Mouse (Mus musculus) limb, embryonic 15.5 days (tissue): ENCODE results near the gene Ccdc77. TPM values are rescaled to one million over a fixed set of nuclear protein-coding genes. Genes with fewer than 3 reads are reported as not detected.
A peak's percentile ranks its signal among the peaks of the same experiment; 100 is the strongest.

Source experiments
- ATAC-seq: fragments of 200-750 bp; cut with Nextera tagmentation; 2 replicates; pipeline ENCODE4 v1.8.0; 2017; ENCODE audit warnings: low read depth, moderate TSS enrichment; ENCODE audit not compliant: insufficient number of reproducible peaks, low FRiP score, low TSS enrichment
- H3K27ac ChIP-seq: fragments of 300-500 bp; sonication (generic); 2 replicates; pipeline ENCODE4 v1.5.1; 2015; ENCODE audit warnings: moderate library complexity, mild to moderate bottlenecking, inconsistent platforms
- H3K27me3 ChIP-seq: fragments of 300-500 bp; sonication (generic); 2 replicates; pipeline ENCODE4 v1.6.1; 2015; ENCODE audit warnings: inconsistent platforms
- H3K36me3 ChIP-seq: fragments of 300-500 bp; sonication (generic); 2 replicates; pipeline ENCODE4 v1.6.1; 2015; ENCODE audit warnings: inconsistent platforms
- H3K4me1 ChIP-seq: fragments of 300-500 bp; sonication (generic); 2 replicates; pipeline ENCODE4 v1.6.1; 2015; ENCODE audit warnings: inconsistent platforms
- H3K4me2 ChIP-seq: fragments of 300-500 bp; sonication (generic); 2 replicates; pipeline ENCODE4 v1.6.1; 2015; ENCODE audit warnings: mild to moderate bottlenecking, inconsistent platforms
- H3K4me3 ChIP-seq: fragments of 300-500 bp; sonication (generic); 2 replicates; pipeline ENCODE4 v1.5.1; 2015; ENCODE audit warnings: mild to moderate bottlenecking, inconsistent platforms
- H3K9ac ChIP-seq: fragments of 300-500 bp; sonication (generic); 2 replicates; pipeline ENCODE4 v1.6.1; 2015; ENCODE audit warnings: inconsistent platforms
- H3K9me3 ChIP-seq: fragments of 300-500 bp; sonication (generic); 2 replicates; pipeline ENCODE4 v1.6.1; 2016; ENCODE audit warnings: inconsistent platforms
- WGBS: fragments of 180-500 bp; shearing (Covaris S2); methylation state at CpG from one replicate; pipeline ENCODE4 v1.1.7; 2015; 5-methylcytosine and 5-hydroxymethylcytosine counted together
- polyA plus RNA-seq: library from polyadenylated mRNA; unstranded; fragments of >200 nt; fragmentation: Nextera tagmentation; extraction: Ambion mirVana; gene quantifications from 2 replicates; pipeline ENCODE4 v1.2.1, GENCODE M21; 2015

The Ccdc77 gene
- polyA plus RNA-seq, 1 experiment from 2014 or later = 21.8 TPM

- H3K4me2 ChIP-seq = no peak overlapping the region
- H3K4me1 ChIP-seq = peaks cover 16% of the 10 kb centered on the region
- no peaks in the 10 kb centered on the region for H3K27me3 ChIP-seq
- 41% methylated on average over 6 of the region's 6 CpGs for WGBS
- peak; percentile 50; the same call in 1 of the 2 replicates for ATAC-seq
- H3K9ac ChIP-seq = no peak overlapping the region
- no peaks in the 10 kb centered on the region for H3K9me3 ChIP-seq
- H3K27ac ChIP-seq = peak overlapping the region; percentile 84
- H3K4me3 ChIP-seq = no peak overlapping the region
- H3K36me3 ChIP-seq = no peaks in the 10 kb centered on the region
Observed at GRCm38 (mm10) chr6:120275301-120275700, 88.9 kb downstream of the Ccdc77 start.

GRCm38 (mm10) chr6:120274887-120275286 is 89.3 kb downstream of the Ccdc77 start:
- Histone ChIP-seq H3K9me3 (no peaks in the 10 kb centered on the region), H3K27me3 (no peaks in the 10 kb centered on the region), H3K27ac (peak overlapping the region; percentile 84), H3K36me3 (no peaks in the 10 kb centered on the region), H3K4me3 (no peak overlapping the region), H3K4me2 (no peak overlapping the region), H3K9ac (no peak overlapping the region), H3K4me1 (peaks cover 16% of the 10 kb centered on the region)
- WGBS = 42% methylated on average over 4 of the region's 4 CpGs
- peak; percentile 80 for ATAC-seq

Other genes starting within 250 kb of the Ccdc77 start
- gene D330020A13Rik, start 70.0 kb downstream of the Ccdc77 start, polyA plus RNA-seq = 0.40 and 0.77 TPM in 2 replicates
- 1.1 and 1.3 TPM in 2 replicates for gene B4galnt3, start 69.8 kb downstream of the Ccdc77 start, polyA plus RNA-seq
- gene Kdm5a, start 250 bp downstream of the Ccdc77 start, polyA plus RNA-seq = 41.7 and 43.3 TPM in 2 replicates
- 8.1 and 8.7 TPM in 2 replicates for gene Il17ra, start 98.9 kb upstream of the Ccdc77 start, polyA plus RNA-seq
- 0.05 TPM in 1 of 2 replicates, not detected in the other for gene Tmem121b, start 129.4 kb upstream of the Ccdc77 start, polyA plus RNA-seq
- gene Hdhd5, start 166.9 kb upstream of the Ccdc77 start, polyA plus RNA-seq = 16.2 and 16.9 TPM in 2 replicates